Mouse (Mus musculus): ENCODE results near the gene Clcn2.

GRCm38 (mm10) chr16:20675213-20675612 is 42.3 kb downstream of the Clcn2 start:
- TF ChIP-seq GATA1 (IDR thresholded peaks at IDR 0.05; ENCODE audit: borderline replicate concordance, low read length) (no peak), FLI1 (IDR thresholded peaks at IDR 0.05; ENCODE audit: low read length) (no peak)
